Mouse (Mus musculus): Measurements from ENCODE around the gene Haghl. TPM values are rescaled to one million over a fixed set of nuclear protein-coding genes. Genes with fewer than 3 reads are reported as not detected.

Gene Haghl
- 28.0 TPM for total RNA-seq (2023)

GRCm38 (mm10) chr17:25785281-25785745 lies at the start of gene Haghl:
Gene Haghl (minus strand): TSS chr17:25785673.

GRCm38 (mm10) chr17:25833291-25833663 lies 47.8 kb upstream of the Haghl start, which contains the start of gene Stub1:
Gene Stub1 (minus strand): TSS chr17:25833404.

GRCm38 (mm10) chr17:25828712-25829557 lies 43.5 kb upstream of the Haghl start, which contains the start of gene Jmjd8:
Gene Jmjd8 (plus strand): TSS chr17:25828867.

GRCm38 (mm10) chr17:25823452-25823851 lies 38.0 kb upstream of the Haghl start, which contains the start of gene Wdr24:
Gene Wdr24 (plus strand): TSS chr17:25823627.

GRCm38 (mm10) chr17:25808789-25809605 lies 23.5 kb upstream of the Haghl start, which contains the start of gene Fbxl16:
Gene Fbxl16 (plus strand): TSS chr17:25809085.

GRCm38 (mm10) chr17:25796951-25797369 lies 11.5 kb upstream of the Haghl start, which contains the start of gene Metrn:
Gene Metrn (minus strand): TSS chr17:25797136.

GRCm38 (mm10) chr17:25795609-25796092 lies 10.2 kb upstream of the Haghl start, which contains the start of gene AC134908.4:
Gene AC134908.4 (minus strand): TSS chr17:25795659.

GRCm38 (mm10) chr17:25792615-25793014 lies 7.1 kb upstream of the Haghl start, which contains the start of gene Fam173a:
Gene Fam173a (minus strand): TSS chr17:25792901.

GRCm38 (mm10) chr17:25786280-25786679 lies 807 bp upstream of the Haghl start, which contains the start of gene Ccdc78:
Gene Ccdc78 (plus strand): TSS chr17:25786580.

GRCm38 (mm10) chr17:25773549-25774120 lies 11.8 kb downstream of the Haghl start, which contains the start of gene Narfl:
Gene Narfl (plus strand): TSS chr17:25773776.

GRCm38 (mm10) chr17:25754241-25754640 lies 31.2 kb downstream of the Haghl start, which contains the start of gene Msln:
Gene Msln (minus strand): TSS chr17:25754378.

GRCm38 (mm10) chr17:25735745-25736144 lies 49.7 kb downstream of the Haghl start, which contains the start of gene Mslnl:
Gene Mslnl (plus strand): TSS chr17:25736042.

Other genes starting within 250 kb of the Haghl start
- gene Sox8, start 215.0 kb downstream of the Haghl start, total RNA-seq (2023) = 0.30 TPM
- 28.7 TPM for gene Lmf1, start 206.6 kb downstream of the Haghl start, total RNA-seq (2023)
- gene Gng13, start 68.5 kb downstream of the Haghl start, total RNA-seq (2023) = not detected
- gene Chtf18, start 58.3 kb downstream of the Haghl start, total RNA-seq (2023) = 7.2 TPM
- 5.6 TPM for gene Rpusd1, start 58.0 kb downstream of the Haghl start, total RNA-seq (2023)
- gene Mslnl, start 49.6 kb downstream of the Haghl start, total RNA-seq (2023) = not detected
- gene Msln, start 31.3 kb downstream of the Haghl start, total RNA-seq (2023) = 2.0 TPM
- 18.2 TPM for gene Narfl, start 11.9 kb downstream of the Haghl start, total RNA-seq (2023)
- gene Ccdc78, start 907 bp upstream of the Haghl start, total RNA-seq (2023) = not detected
- 56.0 TPM for gene Fam173a, start 7.2 kb upstream of the Haghl start, total RNA-seq (2023)
- gene AC134908.4, start 10.0 kb upstream of the Haghl start, total RNA-seq (2023) = not detected
- gene Metrn, start 11.5 kb upstream of the Haghl start, total RNA-seq (2023) = 22.5 TPM
- not detected for gene Fbxl16, start 23.4 kb upstream of the Haghl start, total RNA-seq (2023)
- 19.9 TPM for gene Wdr24, start 38.0 kb upstream of the Haghl start, total RNA-seq (2023)
- gene Jmjd8, start 43.2 kb upstream of the Haghl start, total RNA-seq (2023) = 32.6 TPM
- gene Stub1, start 47.7 kb upstream of the Haghl start, total RNA-seq (2023) = 74.2 TPM
- gene Rhbdl1, start 51.6 kb upstream of the Haghl start, total RNA-seq (2023) = 11.7 TPM
- 11.6 TPM for gene Gm20683, start 56.1 kb upstream of the Haghl start, total RNA-seq (2023)
- gene Rhot2, start 59.2 kb upstream of the Haghl start, total RNA-seq (2023) = 77.4 TPM
- 28.6 TPM for gene Wdr90, start 75.8 kb upstream of the Haghl start, total RNA-seq (2023)
- 3.6 TPM for gene Mcrip2, start 83.1 kb upstream of the Haghl start, total RNA-seq (2023)
- gene Mettl26, start 89.4 kb upstream of the Haghl start, total RNA-seq (2023) = 29.1 TPM
- gene Wfikkn1, start 95.2 kb upstream of the Haghl start, total RNA-seq (2023) = 9.4 TPM
- 22.2 TPM for gene Rab40c, start 134.1 kb upstream of the Haghl start, total RNA-seq (2023)
- gene Pigq, start 159.3 kb upstream of the Haghl start, total RNA-seq (2023) = 56.0 TPM
- not detected for gene Nhlrc4, start 159.3 kb upstream of the Haghl start, total RNA-seq (2023)
- not detected for gene A930017K11Rik, start 166.9 kb upstream of the Haghl start, total RNA-seq (2023)
- 40.8 TPM for gene Capn15, start 200.1 kb upstream of the Haghl start, total RNA-seq (2023)

Measured in CD4-positive naive resting alpha-beta T cell, adult 57 days (primary cell).